Mouse (Mus musculus) ES-E14 (cell line): ENCODE results near the gene E2f3. TPM values are rescaled to one million over a fixed set of nuclear protein-coding genes. Genes with fewer than 3 reads are reported as not detected.
A peak's percentile ranks its signal among the peaks of the same experiment; 100 is the strongest.

ENCODE experiments used
- DNase-seq: peaks from one replicate; pipeline ENCODE4 v3.0.0-alpha.2; 2013; ENCODE audit warnings: low read depth, low spot score
- H3K27ac ChIP-seq: 2 replicates; pipeline ENCODE4 v1.5.1; 2012; ENCODE audit warnings: low read depth, mild to moderate bottlenecking, low read length, moderate library complexity, mixed read lengths; ENCODE audit not compliant: poor library complexity, insufficient read depth, severe bottlenecking
- H3K36me3 ChIP-seq: 2 replicates; pipeline ENCODE4 v1.6.1; 2012; ENCODE audit warnings: mild to moderate bottlenecking, low read length, moderate library complexity, mixed read lengths; ENCODE audit not compliant: control insufficient read depth, poor library complexity, insufficient read depth, severe bottlenecking
- H3K4me1 ChIP-seq, 2 experiments: fragments of 150-350 bp in 1 of 2; sonication (generic) in 1 of 2; 2 replicates each; pipeline ENCODE4 v1.6.1; 2012; ENCODE audit warnings: low read length in 2 of 2, mild to moderate bottlenecking in 1 of 2, mixed read lengths in 1 of 2; ENCODE audit not compliant: control insufficient read depth in 2 of 2, insufficient read depth in 2 of 2, poor library complexity in 1 of 2
- H3K4me3 ChIP-seq, 2 experiments: fragments of 150-350 bp in 1 of 2; sonication (generic) in 1 of 2; 2 replicates each; pipeline ENCODE4 v1.5.1; 2012; ENCODE audit warnings: low read length in 2 of 2, low read depth in 1 of 2, mild to moderate bottlenecking in 1 of 2, mixed read lengths in 1 of 2; ENCODE audit not compliant: insufficient read depth in 1 of 2, poor library complexity in 1 of 2, severe bottlenecking in 1 of 2
- H3K9ac ChIP-seq: 2 replicates; pipeline ENCODE4 v1.6.1; 2012; ENCODE audit warnings: low read depth, mild to moderate bottlenecking, low read length, mixed read lengths; ENCODE audit not compliant: poor library complexity, insufficient read depth, severe bottlenecking
- H3K9me3 ChIP-seq: fragments of 150-350 bp; sonication (generic); 2 replicates; pipeline ENCODE4 v1.6.1; 2012; ENCODE audit warnings: low read depth, mild to moderate bottlenecking, low read length; ENCODE audit not compliant: control insufficient read depth, insufficient read depth
- CHD2 ChIP-seq: IDR thresholded peaks from 2 replicates; pipeline ENCODE4 v1.6.1; 2014; ENCODE audit warnings: mild to moderate bottlenecking, low read depth, low read length, inconsistent platforms
- HCFC1 ChIP-seq: IDR thresholded peaks from 2 replicates; pipeline ENCODE4 v1.6.1; 2012; ENCODE audit warnings: low read length, inconsistent platforms, borderline replicate concordance; ENCODE audit not compliant: insufficient read depth
- MAFK ChIP-seq: IDR thresholded peaks from 2 replicates; pipeline ENCODE4 v1.6.1; 2014; ENCODE audit warnings: mild to moderate bottlenecking, low read depth, low read length, inconsistent platforms; ENCODE audit not compliant: insufficient read depth
- ZC3H11A ChIP-seq: IDR thresholded peaks from 2 replicates; pipeline ENCODE4 v1.6.1; 2012; ENCODE audit warnings: low read depth, mild to moderate bottlenecking, inconsistent platforms, low read length, borderline replicate concordance
- ZNF384 ChIP-seq: IDR thresholded peaks from 2 replicates; pipeline ENCODE4 v1.6.1; 2012; ENCODE audit warnings: low read depth, low read length, inconsistent platforms
- in situ Hi-C, 2 experiments: fragments of 600-800 bp; cut with MboI; formaldehyde crosslinking; loops; one replicate each; pipeline ENCODE4 v1.15.1; 2025; ENCODE audit warnings: low sequenced_read_pairs in 2 of 2, inconsistent platforms in 1 of 2; ENCODE audit not compliant: unreplicated experiment in 2 of 2
- total RNA-seq: library from RNA; depleted of rRNA; stranded (reverse); fragments of 300-350 nt; gene quantifications from 2 replicates; pipeline ENCODE4 v1.2.3, GENCODE M21; 2012

The E2f3 gene
- total RNA-seq, 1 experiment = 12.5 TPM

GRCm38 (mm10) chr13:29955296-29955695, 30.6 kb downstream of the E2f3 start:
- Histone ChIP-seq H3K9ac (no peak overlapping the region), H3K27ac (no peak overlapping the region), H3K36me3 (peaks cover 5% of the 10 kb centered on the region; the same call in 1 of the 2 replicates)

GRCm38 (mm10) chr13:29954741-29955140, 31.1 kb downstream of the E2f3 start:
- H3K9ac ChIP-seq = no peak overlapping the region
- DNase-seq = no peak
- peaks cover 5% of the 10 kb centered on the region; the same call in 1 of the 2 replicates for H3K36me3 ChIP-seq
- H3K4me1 ChIP-seq = peaks cover 3 to 21% of the 10 kb centered on the region in 2 experiments; a peak in 1 of 4 replicates
- no peak for TF ChIP-seq ZNF384
- TF ChIP-seq MAFK = no peak
- no peak for TF ChIP-seq CHD2
- no peak overlapping the region for H3K4me3 ChIP-seq
- no peak overlapping the region for H3K27ac ChIP-seq
- in situ Hi-C loops = no loop called here
- H3K9me3 ChIP-seq = no peaks in the 10 kb centered on the region

More at GRCm38 (mm10) chr13:29955296-29955695, 30.6 kb downstream of the E2f3 start:
- H3K9me3 ChIP-seq = no peaks in the 10 kb centered on the region
- no peak overlapping the region for H3K4me3 ChIP-seq
- TF ChIP-seq CHD2 (no peak), ZNF384 (no peak), ZC3H11A (no peak), MAFK (no peak), HCFC1 (no peak)
- peaks cover 3 to 21% of the 10 kb centered on the region in 2 experiments; a peak in 1 of 4 replicates for H3K4me1 ChIP-seq
- DNase-seq = no peak
- in situ Hi-C loops = no loop called here

- H3K27ac ChIP-seq = no peak overlapping the region
- TF ChIP-seq CHD2 = no peak
- TF ChIP-seq MAFK = no peak
- in situ Hi-C loops = no loop called here
- no peaks in the 10 kb centered on the region for H3K9me3 ChIP-seq
- H3K4me1 ChIP-seq = peaks cover 3 to 21% of the 10 kb centered on the region in 2 experiments; a peak in 1 of 4 replicates
- H3K36me3 ChIP-seq = peaks cover 5% of the 10 kb centered on the region; the same call in 1 of the 2 replicates
- peak; percentile 28 for DNase-seq
- no peak overlapping the region for H3K4me3 ChIP-seq
- H3K9ac ChIP-seq = no peak overlapping the region
Measured at GRCm38 (mm10) chr13:29953417-29954045, 32.3 kb downstream of the E2f3 start.

GRCm38 (mm10) chr13:29946045-29946444, 39.8 kb downstream of the E2f3 start:
- H3K27ac ChIP-seq = no peak overlapping the region
- in situ Hi-C loops = no loop called here
- DNase-seq = no peak
- H3K9me3 ChIP-seq = no peaks in the 10 kb centered on the region
- H3K4me1 ChIP-seq = peaks cover 0 to 8% of the 10 kb centered on the region in 2 experiments; a peak in 1 of 4 replicates
- TF ChIP-seq HCFC1 (no peak), ZNF384 (no peak), ZC3H11A (no peak), CHD2 (no peak), MAFK (no peak)
- H3K36me3 ChIP-seq = peaks cover 28% of the 10 kb centered on the region
- H3K4me3 ChIP-seq = no peak overlapping the region
- no peak overlapping the region for H3K9ac ChIP-seq

DNA sequence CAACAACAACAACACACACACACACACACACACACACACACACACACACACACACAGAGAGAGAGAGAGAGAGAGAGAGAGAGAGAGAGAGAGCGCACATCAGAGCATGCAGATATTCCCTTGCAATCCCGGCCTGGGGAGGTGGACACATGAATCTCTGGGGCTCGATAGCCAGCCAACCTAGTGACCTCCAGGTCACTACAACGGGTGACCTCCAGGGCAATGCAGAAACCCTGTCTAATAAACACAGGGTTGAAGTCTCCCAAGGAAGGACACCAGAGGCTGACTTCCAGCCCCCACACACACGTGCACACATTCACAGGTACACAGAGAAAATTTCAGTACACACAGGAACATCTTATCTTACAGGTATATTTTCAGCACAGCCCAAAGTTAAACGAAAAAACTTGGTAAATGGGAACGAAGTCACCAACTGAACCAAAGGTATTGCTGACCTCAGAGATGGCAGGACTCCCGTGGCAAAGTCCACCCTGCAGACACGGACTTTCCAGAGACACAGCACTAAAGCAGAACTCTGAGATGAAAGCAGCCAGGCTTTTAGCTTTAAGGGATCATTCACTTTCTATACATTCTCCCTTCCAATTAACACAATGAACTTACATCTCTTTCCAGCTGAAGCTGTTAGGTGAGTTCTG, 40.8 kb downstream of the E2f3 start:
- DNase-seq = no peak
- in situ Hi-C loops = no loop called here
- Histone ChIP-seq H3K9ac (no peak overlapping the region), H3K36me3 (peaks cover 30% of the 10 kb centered on the region), H3K9me3 (no peaks in the 10 kb centered on the region), H3K4me1 (peaks cover 0 to 5% of the 10 kb centered on the region in 2 experiments; a peak in 1 of 4 replicates), H3K4me3 (no peak overlapping the region), H3K27ac (no peak overlapping the region)
- TF ChIP-seq CHD2 = no peak
- no peak for TF ChIP-seq HCFC1
- no peak for TF ChIP-seq MAFK
- no peak for TF ChIP-seq ZC3H11A
- no peak for TF ChIP-seq ZNF384
